Mouse (Mus musculus) C2C12 (cell line): ENCODE data around the gene Sec61a1. TPM values are rescaled to one million over a fixed set of nuclear protein-coding genes. Genes with fewer than 3 reads are reported as not detected.
A peak's percentile ranks its signal among the peaks of the same experiment; 100 is the strongest.

Experiments used
- H3K27me3 ChIP-seq: one replicate; pipeline ENCODE4 v1.6.1; 2011; ENCODE audit not compliant: control insufficient read depth, insufficient read depth, insufficient read length
- H3K36me3 ChIP-seq: one replicate; pipeline ENCODE4 v1.6.1; 2011; ENCODE audit not compliant: control insufficient read depth, insufficient read depth
- H3K4me3 ChIP-seq: one replicate; pipeline ENCODE4 v1.5.1; 2011; ENCODE audit warnings: mild to moderate bottlenecking, control low read depth; ENCODE audit not compliant: poor library complexity, insufficient read depth, severe bottlenecking
- H3K79me2 ChIP-seq: one replicate; pipeline ENCODE4 v1.6.1; 2011; ENCODE audit not compliant: control insufficient read depth, insufficient read depth
- H3K79me3 ChIP-seq: one replicate; pipeline ENCODE4 v1.6.1; 2011; ENCODE audit warnings: low read depth, control low read depth
- H3ac ChIP-seq: one replicate; pipeline ENCODE3; 2011; ENCODE audit warnings: low read depth; ENCODE audit not compliant: control insufficient read depth, insufficient read length
- CEBPB ChIP-seq: IDR thresholded peaks from one replicate; pipeline ENCODE4 v1.6.1; 2011; ENCODE audit warnings: low read depth, mild to moderate bottlenecking, control low read depth, moderate library complexity
- CTCF ChIP-seq: IDR thresholded peaks from one replicate; pipeline ENCODE4 v1.5.1; 2011; ENCODE audit not compliant: control insufficient read depth, insufficient read depth, insufficient read length
- FOSL1 ChIP-seq: IDR thresholded peaks from one replicate; pipeline ENCODE4 v1.8.0; 2011; ENCODE audit warnings: mild to moderate bottlenecking, low read length; ENCODE audit not compliant: poor library complexity, insufficient read depth, severe bottlenecking
- MAX ChIP-seq: IDR thresholded peaks from one replicate; pipeline ENCODE4 v1.6.1; 2011; ENCODE audit warnings: mild to moderate bottlenecking, control low read depth
- MYOD1 ChIP-seq: IDR thresholded peaks from one replicate; pipeline ENCODE4 v1.6.1; 2011; ENCODE audit warnings: low read depth; ENCODE audit not compliant: control insufficient read depth, insufficient read length
- MYOG ChIP-seq: IDR thresholded peaks from one replicate; pipeline ENCODE4 v1.6.1; 2011; ENCODE audit not compliant: control insufficient read depth, insufficient read length; ENCODE audit errors: extremely low read depth
- USF1 ChIP-seq: IDR thresholded peaks from one replicate; pipeline ENCODE4 v1.6.1; 2011; ENCODE audit warnings: low read depth, mild to moderate bottlenecking, control low read depth, moderate library complexity
- polyA plus RNA-seq: library from polyadenylated mRNA; unstranded; fragments of >200 nt; fragmentation: generic; extraction: Trizol; gene quantifications from one replicate; pipeline ENCODE4 v1.2.1, GENCODE M21; 2012; ENCODE audit warnings: missing spikeins

The Sec61a1 gene
- polyA plus RNA-seq, 1 experiment = 167 TPM

DNA sequence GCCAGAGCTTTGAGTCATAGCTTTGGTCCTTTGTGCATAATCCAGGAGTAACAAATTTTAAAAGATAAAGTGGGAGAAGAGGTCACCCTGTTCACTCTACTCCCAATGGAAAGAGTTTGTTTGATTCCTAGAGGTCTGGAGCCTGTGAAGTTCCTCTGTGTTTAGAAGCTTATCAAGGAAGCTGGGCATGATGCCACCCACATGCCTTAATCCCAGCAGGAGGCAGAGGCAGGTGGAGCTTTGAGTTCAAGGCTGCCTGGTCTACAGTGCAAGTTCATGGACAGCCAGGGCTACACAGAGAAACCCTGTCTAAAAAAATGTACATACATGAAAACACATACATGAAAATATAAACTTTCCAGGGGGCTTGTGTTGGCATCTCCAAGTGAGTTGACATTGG lies 34.8 kb downstream of the Sec61a1 start:
- TF ChIP-seq CTCF = no peak
- no peak for TF ChIP-seq CEBPB
- TF ChIP-seq MYOD1 = no peak
- no peak for TF ChIP-seq MAX
- TF ChIP-seq FOSL1 = no peak
- no peak for TF ChIP-seq USF1
- no peak for TF ChIP-seq MYOG
- no peaks in the 10 kb centered on the region for H3K79me2 ChIP-seq
- H3K79me3 ChIP-seq = no peaks in the 10 kb centered on the region
- no peaks in the 10 kb centered on the region for H3K27me3 ChIP-seq
- H3K36me3 ChIP-seq = peaks cover 80% of the 10 kb centered on the region
- H3ac ChIP-seq = no peak overlapping the region
- no peak overlapping the region for H3K4me3 ChIP-seq

DNA sequence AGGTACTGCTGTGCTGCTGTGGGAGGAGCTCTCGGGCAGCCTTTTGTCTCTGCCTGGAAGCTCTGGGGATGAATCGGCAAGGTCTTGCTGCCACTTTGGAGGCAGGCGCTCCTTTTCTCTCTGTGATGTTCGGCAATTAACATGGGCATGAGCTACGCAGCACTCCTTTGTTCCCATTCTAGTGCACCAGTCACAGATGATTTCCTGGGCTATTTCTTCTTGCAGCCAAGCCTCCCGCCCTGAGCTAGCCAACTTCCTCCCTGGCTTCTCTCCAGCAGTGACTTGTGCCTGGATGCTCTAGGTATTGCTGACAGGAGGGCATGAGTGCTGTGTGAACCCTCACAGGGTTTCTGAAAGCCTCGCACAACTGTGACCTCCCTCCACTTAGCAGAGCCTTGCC lies 35.6 kb downstream of the Sec61a1 start:
- H3K36me3 ChIP-seq = peaks cover 79% of the 10 kb centered on the region
- no peaks in the 10 kb centered on the region for H3K27me3 ChIP-seq
- no peak overlapping the region for H3K4me3 ChIP-seq
- no peaks in the 10 kb centered on the region for H3K79me2 ChIP-seq
- H3ac ChIP-seq = no peak overlapping the region
- TF ChIP-seq MYOG (no peak), FOSL1 (no peak), MAX (no peak), CEBPB (no peak), USF1 (no peak), MYOD1 (no peak), CTCF (no peak)
- H3K79me3 ChIP-seq = no peaks in the 10 kb centered on the region

DNA sequence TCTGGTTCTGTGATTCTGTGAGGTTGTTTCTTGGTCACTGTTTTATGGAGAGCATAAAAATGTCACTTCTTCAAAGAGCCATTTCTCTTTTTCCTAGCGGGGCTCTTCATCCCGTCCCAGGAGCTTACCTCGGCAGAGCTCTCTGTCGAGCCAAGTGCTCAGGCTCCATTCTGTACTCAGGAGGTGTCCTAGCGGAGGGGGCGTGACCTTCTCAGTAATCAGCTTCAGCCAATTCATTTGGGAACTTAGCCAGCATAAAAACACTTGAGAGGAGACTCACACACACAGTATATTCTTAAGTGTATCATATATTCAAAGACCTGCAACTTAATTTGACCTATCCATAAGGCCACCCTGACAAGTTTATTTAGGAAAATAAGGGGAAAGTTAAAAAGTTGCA lies 38.3 kb downstream of the Sec61a1 start:
- TF ChIP-seq USF1 (no peak), CTCF (no peak), MYOG (no peak)
- no peaks in the 10 kb centered on the region for H3K27me3 ChIP-seq
- peaks cover 73% of the 10 kb centered on the region for H3K36me3 ChIP-seq

GRCm38 (mm10) chr6:88469878-88470277 lies 48.8 kb downstream of the Sec61a1 start:
- Histone ChIP-seq H3K79me2 (peaks cover 58% of the 10 kb centered on the region), H3K36me3 (peaks cover 65% of the 10 kb centered on the region), H3ac (no peak overlapping the region), H3K4me3 (no peak overlapping the region), H3K27me3 (no peaks in the 10 kb centered on the region), H3K79me3 (peaks cover 24% of the 10 kb centered on the region)
- no peak for TF ChIP-seq FOSL1
- TF ChIP-seq CTCF = no peak
- TF ChIP-seq CEBPB = no peak
- no peak for TF ChIP-seq MYOD1
- no peak for TF ChIP-seq USF1
- no peak for TF ChIP-seq MAX
- no peak for TF ChIP-seq MYOG

More for the DNA sequence above, 38.3 kb downstream of the Sec61a1 start:
- Histone ChIP-seq H3ac (no peak overlapping the region), H3K79me3 (peaks cover 2% of the 10 kb centered on the region), H3K4me3 (no peak overlapping the region), H3K79me2 (no peaks in the 10 kb centered on the region)

DNA sequence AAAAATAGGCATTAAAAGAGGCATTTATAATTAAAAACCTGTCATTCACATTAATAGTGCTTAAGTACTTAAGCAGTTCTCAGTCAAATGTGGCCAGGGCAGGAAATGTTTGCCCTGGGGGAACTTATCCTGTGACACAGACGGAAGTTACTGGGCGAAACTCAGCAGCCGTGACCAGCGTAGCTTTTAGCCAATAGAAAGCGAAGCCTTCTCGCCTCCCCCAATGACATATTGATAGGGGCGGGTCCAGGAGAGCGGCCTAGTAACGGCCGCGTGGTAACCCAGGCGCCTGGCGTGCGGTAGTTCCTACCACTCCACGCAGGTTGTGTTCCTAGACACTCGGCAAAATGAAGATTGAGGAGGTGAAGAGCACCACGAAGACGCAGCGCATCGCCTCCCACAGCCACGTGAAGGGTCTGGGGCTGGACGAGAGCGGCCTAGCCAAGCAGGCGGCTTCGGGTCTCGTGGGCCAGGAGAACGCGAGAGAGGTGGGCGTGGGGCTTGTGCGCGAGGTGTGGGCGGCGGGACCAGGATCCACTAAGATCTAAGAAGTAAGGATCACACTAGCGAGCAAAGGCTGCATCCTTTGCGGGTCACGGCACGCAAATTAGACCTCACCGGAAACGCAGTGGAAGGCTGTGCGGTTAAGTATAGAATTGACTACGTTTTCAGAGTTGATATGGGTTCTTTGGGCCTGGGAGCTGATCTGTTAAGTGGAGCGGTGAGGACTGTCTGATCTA lies 53.4 kb downstream of the Sec61a1 start, which contains the start of gene Ruvbl1:
Gene Ruvbl1 (plus strand): TSS at position 229 of the 740 bp plus-strand sequence.
- TF ChIP-seq MYOG = no peak
- TF ChIP-seq CEBPB = no peak
- no peak for TF ChIP-seq FOSL1
- no peak for TF ChIP-seq MYOD1
- peak; percentile 73 for TF ChIP-seq MAX
- no peaks in the 10 kb centered on the region for H3K27me3 ChIP-seq
- peaks cover 18% of the 10 kb centered on the region for H3K79me3 ChIP-seq
- peak within 1 kb of the TSS; percentile 79 for H3K4me3 ChIP-seq
- H3K36me3 ChIP-seq = peaks cover 26% of the 10 kb centered on the region
- H3ac ChIP-seq = peak within 1 kb of the TSS; percentile 65
- peaks cover 47% of the 10 kb centered on the region for H3K79me2 ChIP-seq

DNA sequence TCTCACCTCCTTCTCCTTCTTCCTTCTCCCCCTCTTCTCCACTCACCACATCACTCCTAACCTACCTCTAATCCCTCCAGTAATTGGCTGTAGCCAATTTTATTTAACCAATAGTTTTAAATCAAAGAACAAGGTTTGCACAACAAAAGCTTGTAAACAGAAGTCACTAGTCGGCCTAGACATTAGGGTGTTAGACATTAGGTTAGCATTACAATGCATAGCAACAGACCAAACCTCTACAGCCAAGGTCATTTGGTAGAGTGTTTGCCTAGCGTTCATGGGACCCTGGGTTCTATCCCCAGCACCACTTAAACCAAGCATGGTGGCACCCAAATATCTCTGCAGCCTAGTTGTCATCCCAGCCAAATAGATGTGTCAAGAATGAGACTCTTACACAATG lies 64.2 kb downstream of the Sec61a1 start:
- Histone ChIP-seq H3K27me3 (peaks cover 35% of the 10 kb centered on the region), H3K4me3 (no peak overlapping the region)
- TF ChIP-seq USF1 = no peak
- TF ChIP-seq MYOG = no peak
- TF ChIP-seq CTCF = no peak

More for the DNA sequence above, 64.2 kb downstream of the Sec61a1 start:
- Histone ChIP-seq H3ac (no peak overlapping the region), H3K36me3 (no peaks in the 10 kb centered on the region), H3K79me2 (no peaks in the 10 kb centered on the region), H3K79me3 (no peaks in the 10 kb centered on the region)

Other genes starting within 250 kb of the Sec61a1 start
- 19.5 TPM for gene Eefsec, start 72.4 kb downstream of the Sec61a1 start, polyA plus RNA-seq
- gene Ruvbl1, start 53.5 kb downstream of the Sec61a1 start, polyA plus RNA-seq = 105 TPM
- 1.6 TPM for gene Kbtbd12, start 119.0 kb upstream of the Sec61a1 start, polyA plus RNA-seq
- 1.3 TPM for gene Mgll, start 205.5 kb upstream of the Sec61a1 start, polyA plus RNA-seq